Mouse (Mus musculus): ENCODE results near the gene Nrp2. TPM values are rescaled to one million over a fixed set of nuclear protein-coding genes. Genes with fewer than 3 reads are reported as not detected.

Nrp2 gene
- polyA plus RNA-seq, 1 experiment, result 43.2 TPM

- Histone ChIP-seq H3K4me1 (ENCODE audit: control insufficient read depth, insufficient read depth, insufficient read length, low read length) (no peaks in the 10 kb centered on the region; the same call in 1 of the 2 replicates), H3K4me3 (ENCODE audit: insufficient read depth, low read depth, low read length) (no peak overlapping the region), H3K27ac (replicated peaks; ENCODE audit: low read depth, low read length) (no peak overlapping the region)
Measured at GRCm38 (mm10) chr1:62794896-62795255, 91.8 kb downstream of the Nrp2 start.

GRCm38 (mm10) chr1:62795307-62796037 is 92.4 kb downstream of the Nrp2 start:
- Histone ChIP-seq H3K4me1 (ENCODE audit: control insufficient read depth, insufficient read depth, insufficient read length, low read length) (no peaks in the 10 kb centered on the region; the same call in 1 of the 2 replicates), H3K27ac (replicated peaks; ENCODE audit: low read depth, low read length) (no peak overlapping the region), H3K4me3 (ENCODE audit: insufficient read depth, low read depth, low read length) (no peak overlapping the region)

DNA sequence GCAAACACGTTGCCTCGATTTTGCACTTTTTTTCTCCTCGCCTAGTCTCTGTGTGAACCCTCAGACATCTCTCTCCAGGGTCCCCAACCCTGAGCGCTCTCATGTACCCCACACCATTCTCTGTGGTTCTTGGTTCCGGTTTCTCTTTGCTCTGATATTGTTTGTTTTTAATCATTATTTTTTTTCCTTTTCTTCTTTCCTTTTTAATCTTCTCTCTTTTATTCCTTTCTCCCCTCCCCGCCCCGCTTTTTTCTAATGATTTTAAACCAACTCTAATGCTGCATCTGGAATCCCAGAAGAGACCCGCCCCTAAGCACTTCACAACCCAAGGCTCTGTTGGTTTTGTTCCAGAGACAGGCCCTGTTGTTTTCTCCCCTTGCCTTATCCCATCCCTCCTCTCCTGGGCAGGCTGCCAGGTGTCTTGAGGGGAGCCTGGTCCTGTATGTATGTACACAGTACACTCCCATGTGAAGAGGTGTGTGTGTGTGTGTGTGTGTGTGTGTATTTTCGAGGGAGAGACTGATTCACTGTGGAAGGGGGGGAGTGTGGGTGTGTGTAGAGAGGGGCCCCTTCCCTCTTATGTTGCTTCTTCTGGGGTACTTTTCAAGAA is 93.1 kb downstream of the Nrp2 start:
- Histone ChIP-seq H3K4me3 (ENCODE audit: insufficient read depth, low read depth, low read length) (no peak overlapping the region), H3K4me1 (ENCODE audit: control insufficient read depth, insufficient read depth, insufficient read length, low read length) (no peaks in the 10 kb centered on the region; the same call in 1 of the 2 replicates), H3K27ac (replicated peaks; ENCODE audit: low read depth, low read length) (no peak overlapping the region)

- Histone ChIP-seq H3K27ac (replicated peaks; ENCODE audit: low read depth, low read length) (no peak overlapping the region), H3K4me3 (ENCODE audit: insufficient read depth, low read depth, low read length) (no peak overlapping the region), H3K4me1 (ENCODE audit: control insufficient read depth, insufficient read depth, insufficient read length, low read length) (no peaks in the 10 kb centered on the region; the same call in 1 of the 2 replicates)
Measured at GRCm38 (mm10) chr1:62799427-62799826, 96.3 kb downstream of the Nrp2 start.

DNA sequence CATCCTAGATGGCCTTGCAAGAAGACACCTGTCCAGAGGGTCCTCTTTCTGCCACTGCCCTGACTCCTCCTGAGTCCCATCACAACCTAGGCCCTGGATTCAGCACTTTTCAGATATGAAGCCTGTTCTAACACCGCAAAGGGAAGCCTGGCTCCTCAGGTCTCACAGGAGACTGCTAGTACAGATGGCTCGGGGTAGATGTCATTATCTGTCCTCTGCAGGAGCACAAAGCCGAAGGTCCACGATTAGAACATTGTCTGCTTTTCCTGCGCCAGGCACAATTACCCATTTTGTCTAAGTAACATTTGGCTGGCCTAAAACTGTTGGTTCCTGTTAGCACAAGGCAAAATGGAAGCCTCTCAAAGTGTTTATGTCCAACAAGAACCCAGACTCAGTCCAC is 97.3 kb downstream of the Nrp2 start:
- H3K4me3 ChIP-seq (ENCODE audit: insufficient read depth, low read depth, low read length), result no peak overlapping the region
- H3K27ac ChIP-seq (replicated peaks; ENCODE audit: low read depth, low read length), result no peak overlapping the region
- no peaks in the 10 kb centered on the region; the same call in 1 of the 2 replicates for H3K4me1 ChIP-seq (ENCODE audit: control insufficient read depth, insufficient read depth, insufficient read length, low read length)

DNA sequence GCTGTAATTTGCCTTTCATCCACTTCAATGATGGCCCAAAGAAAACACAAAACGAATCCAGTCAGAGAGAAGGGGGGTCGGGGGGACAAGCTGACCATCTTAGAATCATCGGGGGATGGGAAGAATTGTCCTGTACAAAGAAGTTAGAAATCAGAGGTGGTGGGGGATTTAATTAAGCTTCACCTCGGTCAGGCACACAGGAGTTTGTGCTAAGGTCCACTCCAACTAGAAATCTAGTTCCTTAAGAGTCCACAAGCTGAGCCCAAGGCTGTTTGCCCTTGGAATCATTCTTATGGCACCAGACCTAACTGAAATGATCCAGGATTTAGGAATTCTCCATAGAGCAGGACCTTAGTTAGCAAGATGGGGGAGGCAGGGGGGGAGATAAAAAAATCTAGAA is 98.3 kb downstream of the Nrp2 start:
- Histone ChIP-seq H3K4me3 (ENCODE audit: insufficient read depth, low read depth, low read length) (no peak overlapping the region), H3K4me1 (ENCODE audit: control insufficient read depth, insufficient read depth, insufficient read length, low read length) (no peaks in the 10 kb centered on the region; the same call in 1 of the 2 replicates)

GRCm38 (mm10) chr1:62801842-62802241 is 98.8 kb downstream of the Nrp2 start:
- Histone ChIP-seq H3K4me1 (ENCODE audit: control insufficient read depth, insufficient read depth, insufficient read length, low read length) (no peaks in the 10 kb centered on the region; the same call in 1 of the 2 replicates), H3K27ac (replicated peaks; ENCODE audit: low read depth, low read length) (no peak overlapping the region), H3K4me3 (ENCODE audit: insufficient read depth, low read depth, low read length) (no peak overlapping the region)

More for the DNA sequence above, 98.3 kb downstream of the Nrp2 start:
- H3K27ac ChIP-seq (replicated peaks; ENCODE audit: low read depth, low read length), result no peak overlapping the region

DNA sequence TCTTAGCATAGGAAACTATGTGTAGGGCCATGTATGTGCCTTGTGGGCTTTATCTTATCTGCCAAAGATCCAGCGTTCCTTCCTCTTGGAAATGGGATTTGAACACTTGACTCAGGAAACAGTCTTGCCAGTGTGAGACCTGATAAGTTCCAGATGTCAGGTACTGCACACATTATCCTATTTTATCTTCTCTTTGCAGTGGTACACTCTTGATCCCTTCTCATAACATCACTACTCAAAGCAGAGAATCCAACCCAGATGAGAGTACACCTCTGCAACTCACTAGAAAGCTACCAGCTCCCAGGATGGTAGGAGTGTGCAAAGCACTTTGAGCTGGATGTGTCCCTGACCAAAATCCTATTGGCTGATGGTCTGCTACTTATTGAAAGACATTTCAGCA is 100.5 kb downstream of the Nrp2 start:
- no peaks in the 10 kb centered on the region; the same call in 1 of the 2 replicates for H3K4me1 ChIP-seq (ENCODE audit: control insufficient read depth, insufficient read depth, insufficient read length, low read length)
- H3K27ac ChIP-seq (replicated peaks; ENCODE audit: low read depth, low read length), result no peak overlapping the region
- H3K4me3 ChIP-seq (ENCODE audit: insufficient read depth, low read depth, low read length), result no peak overlapping the region

DNA sequence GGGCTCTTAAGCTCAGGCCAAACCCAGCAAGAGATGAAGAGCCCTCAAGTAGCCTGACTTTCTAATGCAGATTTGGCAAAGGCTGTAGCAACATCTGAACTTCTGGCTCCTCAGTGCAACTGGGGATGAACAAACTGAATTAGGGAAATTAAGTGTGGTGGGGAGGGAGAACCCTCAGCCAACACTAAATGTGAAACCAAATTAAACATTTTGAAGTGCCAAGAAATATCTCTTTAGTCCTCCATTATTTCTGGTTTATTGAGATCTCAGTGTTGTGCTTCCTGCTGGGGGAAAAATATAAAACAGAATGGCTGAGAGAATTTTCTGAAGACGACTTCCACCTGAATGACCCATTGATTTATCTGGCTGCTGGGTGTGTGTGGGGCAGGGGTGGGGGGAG is 102.9 kb downstream of the Nrp2 start:
- H3K27ac ChIP-seq (replicated peaks; ENCODE audit: low read depth, low read length), result no peak overlapping the region
- H3K4me3 ChIP-seq (ENCODE audit: insufficient read depth, low read depth, low read length), result no peak overlapping the region
- no peaks in the 10 kb centered on the region for H3K4me1 ChIP-seq (ENCODE audit: control insufficient read depth, insufficient read depth, insufficient read length, low read length)

- H3K4me1 ChIP-seq (ENCODE audit: control insufficient read depth, insufficient read depth, insufficient read length, low read length), result 0 out of 2 replicates have a peak, but pooled peaks cover 4% of the 10 kb centered on the region
- no peak overlapping the region for H3K27ac ChIP-seq (replicated peaks; ENCODE audit: low read depth, low read length)
- no peak overlapping the region for H3K4me3 ChIP-seq (ENCODE audit: insufficient read depth, low read depth, low read length)
Measured at GRCm38 (mm10) chr1:62808395-62808794, 105.3 kb downstream of the Nrp2 start.

- Histone ChIP-seq H3K4me1 (ENCODE audit: control insufficient read depth, insufficient read depth, insufficient read length, low read length) (0 out of 2 replicates have a peak, but pooled peaks cover 4% of the 10 kb centered on the region), H3K4me3 (ENCODE audit: insufficient read depth, low read depth, low read length) (no peak overlapping the region), H3K27ac (replicated peaks; ENCODE audit: low read depth, low read length) (0 out of 2 replicates have a peak overlapping the region, but pooled peaks have one; percentile 3)
Measured at GRCm38 (mm10) chr1:62809601-62810228, 106.6 kb downstream of the Nrp2 start.

DNA sequence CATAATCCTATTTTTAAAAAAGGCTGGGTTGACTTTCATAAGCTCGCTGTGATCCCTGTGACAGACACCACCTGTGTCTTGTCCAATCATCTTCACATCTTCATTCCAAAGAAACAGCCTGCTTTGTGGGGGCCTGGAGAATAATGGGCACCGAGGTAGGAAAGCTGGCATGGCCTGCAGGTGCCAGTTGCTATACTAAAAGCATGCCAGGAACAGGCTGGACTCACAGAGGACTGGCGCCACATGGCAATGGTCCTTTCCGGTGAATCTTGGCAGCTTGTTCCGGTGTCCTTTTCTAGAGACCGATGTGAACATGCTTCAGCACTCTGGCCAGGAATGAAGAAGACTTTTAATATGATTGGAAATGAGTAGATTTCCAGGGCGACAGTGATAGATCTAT is 108.1 kb downstream of the Nrp2 start:
- H3K4me3 ChIP-seq (ENCODE audit: insufficient read depth, low read depth, low read length), result no peak overlapping the region
- H3K27ac ChIP-seq (replicated peaks; ENCODE audit: low read depth, low read length), result no peak overlapping the region
- 0 out of 2 replicates have a peak, but pooled peaks cover 4% of the 10 kb centered on the region for H3K4me1 ChIP-seq (ENCODE audit: control insufficient read depth, insufficient read depth, insufficient read length, low read length)

DNA sequence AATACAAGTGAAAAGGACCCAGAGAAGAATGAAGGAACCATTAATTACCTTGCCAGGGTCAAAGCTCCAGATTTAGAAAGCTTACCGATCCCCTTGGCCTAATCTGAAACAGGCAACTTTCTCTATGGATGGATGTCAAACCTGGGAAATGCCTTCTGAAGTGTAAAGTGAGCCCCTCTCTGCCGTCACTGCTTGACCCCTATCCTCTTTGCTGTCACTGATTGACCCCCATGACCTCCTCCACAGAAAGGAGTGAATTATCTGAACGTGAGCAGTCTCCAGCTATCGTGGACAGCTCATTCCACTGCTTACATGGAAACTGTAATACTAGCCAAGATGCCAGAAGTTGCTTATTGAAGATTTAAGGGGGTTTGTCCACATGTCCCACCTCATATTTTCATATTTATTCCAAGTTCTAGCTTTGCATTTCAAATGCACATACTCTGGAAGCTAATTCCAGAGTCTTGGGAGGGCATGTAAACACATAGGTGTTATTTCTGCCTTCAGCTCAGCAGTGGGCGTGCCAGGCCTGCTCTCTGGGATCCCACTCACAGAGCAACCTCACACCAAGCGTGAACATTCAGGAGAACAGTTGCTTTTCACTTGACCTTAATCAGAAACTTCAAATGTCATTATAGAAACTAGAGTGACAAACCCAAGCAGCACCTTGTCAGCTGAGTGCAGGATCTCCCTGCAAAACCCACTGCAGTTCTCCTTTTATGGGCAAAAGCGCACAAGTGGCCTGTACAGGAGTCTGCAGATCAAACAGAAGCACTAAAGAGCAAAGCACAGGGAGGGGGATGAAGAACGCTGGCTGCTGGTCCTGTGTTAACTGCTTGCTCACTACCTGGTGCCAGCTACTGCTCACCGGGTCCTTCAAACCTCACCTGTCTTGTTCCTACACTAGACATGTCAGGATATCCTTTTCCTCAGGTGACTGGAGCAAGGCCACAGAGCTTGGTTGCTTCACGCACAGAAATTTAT is 109.9 kb downstream of the Nrp2 start:
- Histone ChIP-seq H3K4me1 (ENCODE audit: control insufficient read depth, insufficient read depth, insufficient read length, low read length) (0 out of 2 replicates have a peak, but pooled peaks cover 4% of the 10 kb centered on the region), H3K27ac (replicated peaks; ENCODE audit: low read depth, low read length) (no peak overlapping the region), H3K4me3 (ENCODE audit: insufficient read depth, low read depth, low read length) (no peak overlapping the region)

- 0 out of 2 replicates have a peak, but pooled peaks cover 4% of the 10 kb centered on the region for H3K4me1 ChIP-seq (ENCODE audit: control insufficient read depth, insufficient read depth, insufficient read length, low read length)
Measured at GRCm38 (mm10) chr1:62813938-62814337, 110.9 kb downstream of the Nrp2 start.

More at GRCm38 (mm10) chr1:62813938-62814337, 110.9 kb downstream of the Nrp2 start:
- Histone ChIP-seq H3K4me3 (ENCODE audit: insufficient read depth, low read depth, low read length) (no peak overlapping the region), H3K27ac (replicated peaks; ENCODE audit: low read depth, low read length) (no peak overlapping the region)

All from brown adipose tissue, adult 24 weeks (tissue).